Mouse (Mus musculus) erythroblast, embryonic 14.5 days (primary cell): ENCODE results near the gene Klra3.

Experiments used
- GATA1 ChIP-seq: IDR thresholded peaks from 2 replicates; pipeline ENCODE4 v1.6.1; 2012; ENCODE audit warnings: low read length, inconsistent platforms, mixed read lengths
- TAL1 ChIP-seq: IDR thresholded peaks from 3 replicates; pipeline ENCODE4 v1.6.1; 2012; ENCODE audit warnings: low read length, inconsistent platforms, mixed read lengths

DNA sequence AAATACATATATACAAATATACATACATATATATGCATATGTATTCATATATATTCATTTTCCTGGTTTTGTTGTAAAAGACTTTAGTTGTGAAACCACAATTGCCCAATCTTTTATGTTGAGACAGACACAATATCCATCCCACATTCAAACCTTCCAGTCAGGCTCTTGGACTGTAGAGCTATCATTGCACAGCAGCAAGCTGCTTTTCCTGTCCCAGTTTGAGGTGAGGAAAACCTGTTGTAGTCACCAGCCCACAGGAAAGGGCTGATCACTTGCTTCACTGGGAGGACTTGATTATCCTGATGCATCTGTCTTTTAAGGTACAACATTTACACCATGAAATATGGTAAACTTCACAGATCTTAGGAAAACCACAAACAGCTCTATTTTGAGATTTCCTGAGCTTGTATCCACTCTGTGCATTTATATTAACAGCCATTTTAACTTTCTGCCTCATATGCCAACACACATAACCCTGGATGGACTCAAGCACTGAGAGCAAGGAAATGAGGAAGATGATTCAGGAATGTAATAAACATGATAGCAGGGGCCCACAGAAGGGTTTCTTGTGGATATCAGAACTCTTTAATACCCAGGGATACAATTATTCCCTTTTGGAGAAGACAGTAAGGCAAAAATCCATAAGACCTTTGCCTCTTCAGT lies 49.3 kb downstream of the Klra3 start:
- no peak for TF ChIP-seq GATA1
- no peak for TF ChIP-seq TAL1
